Mouse (Mus musculus): ENCODE measurements around the gene Wasf1.

Wasf1 gene

GRCm38 (mm10) chr10:40896656-40897055 lies 13.4 kb downstream of the Wasf1 start:
- no peak for DNase-seq

DNA sequence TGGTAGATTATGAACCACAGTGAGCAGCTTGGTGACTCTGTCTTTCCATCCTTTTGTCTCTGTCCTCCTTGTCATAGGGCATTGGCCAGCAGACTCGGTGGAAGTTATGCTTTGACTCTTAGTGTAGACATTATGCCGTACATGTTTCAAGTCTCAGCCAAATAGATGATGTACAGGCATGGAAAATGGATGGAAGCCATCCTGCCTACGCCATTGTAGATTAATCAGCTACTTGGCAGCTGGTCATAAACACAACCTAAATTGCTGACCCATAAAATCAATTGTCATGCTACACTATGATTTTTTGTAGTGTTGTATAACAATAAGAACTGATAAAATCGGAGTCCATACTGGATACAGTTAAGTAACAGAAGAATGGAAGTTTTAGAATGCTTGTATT lies 18.5 kb downstream of the Wasf1 start:
- DNase-seq, result no peak

DNA sequence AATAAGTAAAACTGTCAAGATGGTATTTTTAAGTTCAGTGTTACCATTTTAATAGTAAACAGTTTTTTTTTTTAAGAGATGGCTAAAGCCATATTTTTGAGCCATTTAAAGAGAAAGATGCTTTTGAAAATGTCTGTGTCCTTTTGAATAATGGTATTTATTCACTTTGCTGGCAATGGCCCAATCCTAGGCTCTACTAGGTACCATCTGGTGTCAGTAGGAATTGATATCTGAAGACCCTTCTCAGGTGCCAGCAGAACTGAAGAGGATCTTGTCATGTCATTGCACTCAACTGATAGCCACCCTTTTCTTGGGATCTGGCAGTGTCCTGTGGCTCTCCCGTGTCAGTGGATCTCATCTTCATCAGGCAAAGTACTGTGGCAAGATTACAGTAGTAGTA lies 22.9 kb downstream of the Wasf1 start:
- no peak for DNase-seq

GRCm38 (mm10) chr10:40906802-40907201 lies 23.5 kb downstream of the Wasf1 start:
- DNase-seq, result no peak

DNA sequence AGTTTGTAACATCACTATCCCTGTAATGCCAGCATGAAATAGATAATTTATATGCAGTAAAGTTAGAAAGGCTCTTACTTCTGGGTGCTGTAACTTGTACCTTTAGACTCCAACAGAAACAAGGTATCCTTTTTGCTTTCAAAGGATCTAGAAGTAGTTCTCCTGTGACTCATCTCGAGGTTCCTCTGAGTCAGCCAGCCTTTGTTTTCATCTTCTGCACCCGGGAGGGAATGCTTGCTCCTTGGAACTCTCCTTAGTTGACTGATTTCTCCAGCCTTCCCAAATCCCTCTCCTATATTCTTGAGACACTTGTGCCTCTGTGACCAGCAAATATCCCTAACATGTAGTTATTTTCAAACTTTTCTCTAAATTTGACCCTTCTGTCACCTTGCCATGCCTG lies 25.3 kb downstream of the Wasf1 start:
- DNase-seq, result no peak

DNA sequence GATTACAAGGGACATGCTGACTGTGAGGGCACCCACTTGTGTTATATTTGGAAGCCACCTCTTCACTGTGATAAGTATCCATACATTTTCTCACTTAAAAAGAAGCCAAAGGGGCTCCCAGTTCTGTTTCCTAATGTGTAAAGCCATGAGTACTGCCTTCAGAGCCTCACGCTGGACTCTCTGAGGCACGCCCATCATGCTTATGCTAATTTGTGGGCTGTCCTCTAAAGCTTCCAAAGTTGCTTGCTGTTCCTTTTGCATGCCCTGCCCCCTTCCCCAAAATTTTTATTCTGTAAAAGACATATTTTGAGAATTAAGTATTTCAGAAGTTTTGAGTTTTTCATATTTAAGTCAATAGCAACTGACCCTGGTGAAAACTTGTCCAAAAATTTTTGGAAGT lies 27.5 kb downstream of the Wasf1 start:
- DNase-seq, result peak; percentile 22

- no peak for DNase-seq
These were observed 32.0 kb downstream of the Wasf1 start for GRCm38 (mm10) chr10:40915240-40915639.

DNA sequence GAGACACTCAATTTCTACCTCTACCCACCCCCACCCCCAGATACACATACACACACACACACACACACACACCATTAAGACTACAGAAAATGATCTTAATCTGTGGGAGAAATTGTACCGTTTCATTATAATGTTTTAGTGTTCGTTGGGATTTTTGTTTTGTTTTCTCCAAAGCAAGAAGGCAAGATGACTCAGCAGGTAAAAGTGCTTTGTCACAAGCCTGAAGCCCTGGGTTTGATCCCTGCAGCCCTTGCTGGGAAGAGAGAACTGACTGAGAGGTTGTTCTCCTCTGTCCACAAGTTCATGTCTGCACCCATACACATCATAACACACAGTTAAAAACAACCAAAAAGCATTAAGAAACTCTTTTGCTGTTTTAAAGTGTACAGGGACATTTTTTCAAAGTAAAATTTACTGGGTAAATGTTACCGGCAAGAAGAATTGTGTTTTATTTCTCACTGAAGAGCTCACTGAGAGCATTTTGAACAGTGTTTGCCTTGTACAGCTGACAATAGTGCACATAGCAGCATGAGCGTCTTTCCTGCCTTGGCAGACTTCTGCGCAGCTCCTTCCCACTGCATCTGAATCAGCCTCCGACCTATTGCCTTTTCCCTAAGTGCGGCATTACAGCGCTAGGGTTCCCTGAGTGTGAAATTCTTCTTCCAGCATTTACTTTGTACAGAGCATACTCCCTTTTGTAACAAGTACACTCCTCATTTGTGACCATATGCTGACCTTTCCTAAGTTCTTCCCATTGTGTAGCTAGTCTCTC lies 35.6 kb downstream of the Wasf1 start:
- no peak for DNase-seq

- no peak for DNase-seq
These were observed 36.2 kb downstream of the Wasf1 start for GRCm38 (mm10) chr10:40919464-40919863.

DNA sequence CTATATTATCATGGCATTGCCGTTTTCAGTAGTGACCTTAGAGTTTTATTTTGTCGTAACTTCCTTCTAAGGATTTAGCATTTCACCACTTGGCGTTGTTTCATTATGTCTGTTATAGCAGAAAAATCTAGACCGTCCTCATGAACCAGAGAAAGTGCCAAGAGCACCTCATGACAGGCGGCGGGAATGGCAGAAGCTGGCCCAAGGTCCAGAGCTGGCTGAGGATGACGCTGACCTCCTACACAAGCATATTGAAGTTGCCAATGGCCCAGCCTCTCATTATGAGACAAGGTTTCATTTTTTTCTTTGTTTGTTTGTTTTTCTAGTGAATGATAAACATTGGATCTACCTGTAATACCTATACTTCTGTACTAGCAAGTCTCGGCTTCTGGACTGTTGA lies 49.7 kb downstream of the Wasf1 start:
- DNase-seq, result no peak

- DNase-seq, result no peak
These were observed 53.0 kb downstream of the Wasf1 start for GRCm38 (mm10) chr10:40936160-40936726.

- DNase-seq, result no peak
These were observed 54.3 kb downstream of the Wasf1 start for GRCm38 (mm10) chr10:40937569-40937968.

- no peak for DNase-seq
These were observed 59.4 kb downstream of the Wasf1 start for GRCm38 (mm10) chr10:40942688-40943087.

GRCm38 (mm10) chr10:40950176-40950575 lies 66.9 kb downstream of the Wasf1 start:
- DNase-seq, result peak; percentile 58

DNA sequence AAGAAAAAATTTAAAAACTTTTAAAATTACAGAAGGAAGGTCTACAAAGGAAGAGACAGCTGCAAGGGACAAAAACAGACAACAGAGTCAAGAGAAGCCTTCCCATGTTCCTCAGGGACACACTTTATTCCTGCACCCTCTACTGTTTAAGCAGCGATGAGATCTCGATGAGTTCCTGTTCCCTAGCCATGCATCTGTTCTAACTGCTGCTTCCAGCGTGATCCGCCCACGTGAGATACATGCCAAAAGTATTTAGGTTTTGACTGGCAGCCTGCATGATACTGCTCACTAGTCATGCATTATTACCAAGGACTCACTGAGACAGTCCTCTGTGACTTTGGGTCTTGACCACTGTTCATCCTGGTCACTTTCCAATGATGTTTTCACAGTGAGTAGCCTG lies 72.9 kb downstream of the Wasf1 start:
- DNase-seq, result no peak

GRCm38 (mm10) chr10:40961365-40961764 lies 78.1 kb downstream of the Wasf1 start:
- peak; percentile 64 for DNase-seq

DNA sequence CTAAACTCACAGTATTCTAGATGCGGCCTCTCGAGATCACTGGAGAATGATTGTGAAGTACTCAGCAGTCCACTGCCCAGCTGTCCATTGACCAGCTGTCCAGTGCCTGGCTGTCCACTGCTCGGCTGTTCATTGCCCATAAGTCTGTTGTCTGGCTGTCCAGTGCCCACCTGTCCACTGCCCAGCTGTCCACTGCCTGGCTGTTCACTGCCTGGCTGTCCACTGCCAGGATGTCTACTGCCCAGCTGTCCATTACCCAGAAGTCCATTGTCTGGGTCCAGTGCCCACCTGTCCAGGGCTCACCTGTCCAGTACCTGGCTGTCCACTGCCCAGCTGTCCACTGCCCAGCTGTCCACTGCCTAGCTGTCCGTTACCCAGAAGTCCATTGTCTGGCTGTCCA lies 78.7 kb downstream of the Wasf1 start:
- no peak for DNase-seq

DNA sequence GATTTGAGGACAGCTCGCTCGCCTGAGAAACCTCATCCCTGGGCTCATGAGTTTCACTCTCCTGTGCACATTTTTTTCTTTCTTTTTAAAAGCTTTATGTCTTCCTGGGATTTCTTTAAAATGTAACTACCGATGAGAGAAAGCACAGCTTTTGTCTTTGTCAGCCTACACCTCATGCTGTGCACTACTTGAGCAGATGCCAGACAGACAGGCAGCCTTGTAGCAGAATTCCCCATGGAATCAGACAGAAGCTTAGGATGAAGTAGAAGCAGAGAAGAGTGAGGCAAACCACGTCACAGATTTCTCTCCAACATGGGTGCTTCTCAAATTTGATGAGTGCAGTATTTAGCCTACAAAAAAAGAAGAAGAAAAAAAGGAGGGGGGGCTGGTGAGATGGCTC lies 81.3 kb downstream of the Wasf1 start:
- no peak for DNase-seq

DNA sequence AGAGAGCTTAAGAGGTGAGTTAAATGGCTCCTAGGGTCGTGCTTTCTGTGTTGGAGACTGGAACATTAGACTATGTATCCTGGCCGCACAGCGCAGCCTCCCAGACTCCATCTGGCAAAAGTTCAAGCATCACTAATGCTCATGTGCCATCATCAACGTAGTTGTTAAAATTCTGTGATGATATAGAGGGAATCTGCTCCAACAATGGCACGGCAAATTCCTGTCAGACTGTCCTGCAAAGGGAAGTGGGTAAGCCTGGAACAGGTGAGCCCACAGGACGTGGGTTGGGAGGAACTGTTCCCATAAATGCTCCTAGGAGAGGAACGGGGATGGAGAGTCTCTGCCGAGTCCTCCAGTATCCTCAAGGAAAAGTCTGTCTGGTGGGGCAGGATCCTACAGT lies 85.3 kb downstream of the Wasf1 start:
- DNase-seq, result no peak

- DNase-seq, result peak; percentile 11
These were observed 86.2 kb downstream of the Wasf1 start for GRCm38 (mm10) chr10:40969372-40970033.

DNA sequence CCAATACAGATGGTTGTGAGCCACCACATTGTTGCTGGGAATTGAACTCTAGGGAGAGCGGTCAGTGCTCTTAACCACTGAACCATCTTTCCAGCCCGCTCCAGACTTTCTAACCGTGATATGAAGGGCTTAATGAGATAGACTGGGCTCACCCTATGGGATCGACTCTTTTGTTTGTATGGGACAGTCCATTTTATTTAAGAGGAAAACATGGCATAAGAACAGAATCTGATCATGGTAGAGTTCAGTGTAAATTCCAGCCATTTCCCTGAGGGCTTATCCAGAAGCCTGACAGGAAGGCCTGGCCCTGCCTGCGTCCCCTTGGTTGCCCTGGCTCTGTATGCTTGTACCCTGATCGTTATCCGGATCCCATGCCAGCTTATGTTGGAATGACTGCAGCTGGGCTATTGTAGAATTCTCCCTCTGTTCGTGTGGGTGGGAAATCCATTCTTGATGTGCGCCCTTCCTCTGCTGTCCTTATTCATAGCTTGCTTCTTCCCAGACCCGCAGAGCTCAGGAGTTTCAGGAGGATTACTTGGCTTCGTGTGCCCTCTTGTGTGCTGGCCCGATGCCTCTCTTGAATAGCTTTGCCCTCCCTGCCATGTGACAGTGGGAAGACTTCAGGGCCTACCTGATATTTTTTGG lies 87.4 kb downstream of the Wasf1 start:
- no peak for DNase-seq

DNA sequence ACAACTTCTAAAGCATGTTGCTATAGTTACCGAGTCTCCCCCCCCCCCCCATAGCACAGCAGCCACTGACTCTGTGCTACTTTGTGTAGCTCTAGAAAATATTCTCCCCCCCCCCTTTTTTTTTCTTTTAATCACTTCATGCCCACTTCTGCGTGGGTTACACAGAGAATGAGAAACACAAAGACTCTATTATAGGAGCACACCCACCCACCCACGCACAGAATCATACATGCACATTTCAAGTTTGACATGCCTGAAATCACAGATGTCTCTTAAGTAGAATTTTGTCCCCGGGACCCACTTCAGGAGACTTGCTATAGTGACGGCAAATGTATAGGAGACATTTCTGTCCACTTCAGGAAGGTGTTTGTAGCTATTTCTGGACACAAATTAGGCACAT lies 88.0 kb downstream of the Wasf1 start:
- no peak for DNase-seq

- DNase-seq, result no peak
These were observed 100.5 kb downstream of the Wasf1 start for GRCm38 (mm10) chr10:40983761-40984160.

- no peak for DNase-seq
These were observed 101.3 kb downstream of the Wasf1 start for GRCm38 (mm10) chr10:40984600-40984999.

Data from kidney, postnatal 10 days (tissue).